ENCODE assay signal across 9 mouse cellular contexts in genomic region chr6:72981124-72981651, GRCm38 (mm10). TPM values are rescaled to one million over a fixed set of nuclear protein-coding genes. Genes with fewer than 3 reads are reported as not detected.
DNase-seq lines count a peak whose midpoint lies in the region; ATAC-seq and TF ChIP-seq lines count a peak whose summit lies in the region.
"Had no signal": no experiment of that assay in that cellular context is flagged by ENCODE, and none has a peak within 500 bp of the region (broad histone marks: within the 10 kb centered on the region; RNA-seq: fewer than 3 reads in every experiment).

No protein-coding gene starts in this region.

- H3K27ac ChIP-seq in hindbrain, embryonic 14.5 days, result no peak overlapping the region
- no peak overlapping the region for H3K27ac ChIP-seq in hindbrain, embryonic 11.5 days (ENCODE audit: low read depth, low read length)
- H3K27ac ChIP-seq in heart, embryonic 14.5 days (replicated peaks in 1 of 2; ENCODE audit: control insufficient read depth in 1 of 2, insufficient read depth in 1 of 2, low read depth in 2 of 2, low read length in 2 of 2), result peak overlapping the region; percentile 58 to 65
- H3K27ac ChIP-seq in small intestine, adult 2 months (ENCODE audit: insufficient read depth, low read depth, low read length), result peak overlapping the region; percentile 23; the same call in 1 of the 2 replicates
- H3K27ac ChIP-seq: neural tube, embryonic 13.5 days had no signal

- H3K36me3 ChIP-seq in hindbrain, embryonic 14.5 days (replicated peaks; ENCODE audit: control insufficient read depth, insufficient read depth), result no peaks in the 10 kb centered on the region
- no peaks in the 10 kb centered on the region for H3K36me3 ChIP-seq in hindbrain, embryonic 11.5 days (ENCODE audit: control insufficient read depth, insufficient read depth, low read length)
- H3K36me3 ChIP-seq in heart, embryonic 14.5 days (ENCODE audit: control insufficient read depth, insufficient read depth, low read length), result no peaks in the 10 kb centered on the region
- H3K36me3 ChIP-seq in small intestine, adult 2 months (ENCODE audit: control insufficient read depth, insufficient read depth, low read length), result no peaks in the 10 kb centered on the region
- H3K36me3 ChIP-seq: neural tube, embryonic 13.5 days had no signal

- WGBS in hindbrain, embryonic 14.5 days, result 44% methylated on average over 9 of the region's 9 CpGs
- WGBS in hindbrain, embryonic 11.5 days, result 48% methylated on average over 9 of the region's 9 CpGs
- WGBS in heart, embryonic 14.5 days, result 11% methylated on average over 9 of the region's 9 CpGs
- 75% methylated on average over 9 of the region's 9 CpGs for WGBS in small intestine, adult 2 months

- H3K4me3 ChIP-seq in hindbrain, embryonic 14.5 days (replicated peaks; ENCODE audit: low read length), result no peak overlapping the region
- H3K4me3 ChIP-seq in hindbrain, embryonic 11.5 days (ENCODE audit: low read depth, low read length), result no peak overlapping the region
- H3K4me3 ChIP-seq in heart, embryonic 14.5 days (ENCODE audit: control insufficient read depth in 1 of 2, insufficient read depth in 1 of 2, low read depth in 1 of 2, low read length in 2 of 2), result no peak overlapping the region
- H3K4me3 ChIP-seq in small intestine, adult 2 months (ENCODE audit: low read depth, low read length), result no peak overlapping the region
- H3K4me3 ChIP-seq: neural tube, embryonic 13.5 days had no signal

- intact Hi-C loops in left cerebral cortex, postnatal 14 days (cut with DNase I), result no loop called here

- no peak overlapping the region for H3K9ac ChIP-seq in hindbrain, embryonic 14.5 days
- H3K9ac ChIP-seq in hindbrain, embryonic 11.5 days (ENCODE audit: low read depth, low read length), result no peak overlapping the region
- H3K9ac ChIP-seq in heart, embryonic 14.5 days (ENCODE audit: low read length), result no peak overlapping the region
- H3K9ac ChIP-seq: neural tube, embryonic 13.5 days had no signal

- no peaks in the 10 kb centered on the region for H3K4me1 ChIP-seq in hindbrain, embryonic 14.5 days (replicated peaks; ENCODE audit: control insufficient read depth, insufficient read depth, low read length)
- no peaks in the 10 kb centered on the region for H3K4me1 ChIP-seq in hindbrain, embryonic 11.5 days (replicated peaks; ENCODE audit: control insufficient read depth, insufficient read depth, low read length)
- peaks cover 2 to 16% of the 10 kb centered on the region in 2 experiments; a peak in 2 of 4 replicates for H3K4me1 ChIP-seq in heart, embryonic 14.5 days (ENCODE audit: control insufficient read depth in 2 of 2, insufficient read depth in 2 of 2, low read length in 2 of 2)
- no peaks in the 10 kb centered on the region; the same call in 1 of the 2 replicates for H3K4me1 ChIP-seq in small intestine, adult 2 months (ENCODE audit: control insufficient read depth, insufficient read depth, insufficient read length, low read length)
- H3K4me1 ChIP-seq: neural tube, embryonic 13.5 days had no signal

- no peak for ATAC-seq in hindbrain, embryonic 14.5 days (ENCODE audit: low FRiP score)
- ATAC-seq in hindbrain, embryonic 11.5 days (ENCODE audit: low FRiP score), result no peak
- ATAC-seq in heart, embryonic 14.5 days (ENCODE audit: insufficient number of reproducible peaks, insufficient read depth, low FRiP score, low read depth), result peak; percentile 61; the same call in 1 of the 2 replicates

- peak; percentile 26 for DNase-seq in hindbrain, embryonic 14.5 days (ENCODE audit: low spot score)
- no peak for DNase-seq in hindbrain, embryonic 11.5 days (ENCODE audit: low spot score)
- DNase-seq in embryo, embryonic 11 days, result peak; percentile 61
- peak; percentile 16 to 18 for DNase-seq in left cerebral cortex, postnatal 14 days (ENCODE audit: low spot score in 2 of 2)
- no peak for DNase-seq in thymus, postnatal 25 days
- no peak for DNase-seq in natural killer cell, adult 2 months (ENCODE audit: low spot score in 2 of 2)

- no peak for TF ChIP-seq POLR2A in small intestine, adult 2 months (IDR thresholded peaks at IDR 0.05; ENCODE audit: low read depth, low read length)

- no peaks in the 10 kb centered on the region for H3K27me3 ChIP-seq in hindbrain, embryonic 14.5 days (ENCODE audit: control insufficient read depth, insufficient read depth, low read length)
- no peaks in the 10 kb centered on the region for H3K27me3 ChIP-seq in hindbrain, embryonic 11.5 days (ENCODE audit: control insufficient read depth, insufficient read depth, low read length)
- H3K27me3 ChIP-seq in heart, embryonic 14.5 days (ENCODE audit: control insufficient read depth, insufficient read depth, low read length), result no peaks in the 10 kb centered on the region
- H3K27me3 ChIP-seq in small intestine, adult 2 months (ENCODE audit: control insufficient read depth, insufficient read depth, low read length), result no peaks in the 10 kb centered on the region
- H3K27me3 ChIP-seq: neural tube, embryonic 13.5 days had no signal

- H3K4me2 ChIP-seq in hindbrain, embryonic 14.5 days (replicated peaks), result no peak overlapping the region
- no peak overlapping the region for H3K4me2 ChIP-seq in hindbrain, embryonic 11.5 days (replicated peaks; ENCODE audit: low read depth, low read length)
- 0 out of 2 replicates have a peak overlapping the region, but pooled peaks have one; percentile 7 for H3K4me2 ChIP-seq in heart, embryonic 14.5 days (ENCODE audit: low read length)
- H3K4me2 ChIP-seq: neural tube, embryonic 13.5 days had no signal

- no peak for TF ChIP-seq CTCF in small intestine, adult 2 months (IDR thresholded peaks at IDR 0.05; ENCODE audit: extremely low read depth, insufficient read length, insufficient replicate concordance, low read depth, low read length)

- no peaks in the 10 kb centered on the region for H3K9me3 ChIP-seq in hindbrain, embryonic 14.5 days (ENCODE audit: control insufficient read depth, low read length)
- H3K9me3 ChIP-seq in hindbrain, embryonic 11.5 days (ENCODE audit: control insufficient read depth, low read length), result no peaks in the 10 kb centered on the region
- H3K9me3 ChIP-seq in heart, embryonic 14.5 days (ENCODE audit: control insufficient read depth, low read length), result no peaks in the 10 kb centered on the region
- H3K9me3 ChIP-seq: neural tube, embryonic 13.5 days had no signal

RNA-seq across cellular contexts. Expression of gene Tmsb10, which starts 22.6 kb away (rescaled TPM):
- 5,328 and 5,854 TPM in 2 replicates for polyA plus RNA-seq in hindbrain, embryonic 14.5 days (2014; fragmentation: Nextera tagmentation; extraction: Ambion mirVana)
- 3,882 and 4,064 TPM in 2 replicates for polyA plus RNA-seq in hindbrain, embryonic 11.5 days (2014; fragmentation: Nextera tagmentation; extraction: Ambion mirVana)
- 1,599 and 1,682 TPM in 2 replicates for polyA plus RNA-seq in heart, embryonic 14.5 days (2014; fragmentation: Nextera tagmentation; extraction: Ambion mirVana)
- 100 to 1,000 TPM; 833 to 928 TPM for total RNA-seq in left cerebral cortex, postnatal 14 days (2021)
- 16.5 and 30.4 TPM in 2 replicates for polyA plus RNA-seq in small intestine, adult 2 months (2012; rRNA removed)

Comparison
In these comparisons a context has a peak if more than half of its experiments do, and no peak if none do; other contexts are left out.
1. DNase-seq: peak in hindbrain, embryonic 14.5 days (single experiment), embryo, embryonic 11 days (single experiment) and left cerebral cortex, postnatal 14 days (2 of 2); none in hindbrain, embryonic 11.5 days (single experiment), thymus, postnatal 25 days (single experiment) and natural killer cell, adult 2 months (0 of 2).
2. H3K27ac ChIP-seq: peak in heart, embryonic 14.5 days (2 of 2) and small intestine, adult 2 months (single experiment); none in hindbrain, embryonic 14.5 days (single experiment) and hindbrain, embryonic 11.5 days (single experiment).
3. RNA of gene Tmsb10, which starts 22.6 kb away (polyA plus RNA-seq): 5,328 to 5,854 TPM in hindbrain, embryonic 14.5 days, 3,882 to 4,064 TPM in hindbrain, embryonic 11.5 days and 1,599 to 1,682 TPM in heart, embryonic 14.5 days; 16.5 to 30.4 TPM in small intestine, adult 2 months; every median in the first group is over 10 times any median in the second.